Mouse (Mus musculus): ENCODE measurements around the gene Cdk6. TPM values are rescaled to one million over a fixed set of nuclear protein-coding genes. Genes with fewer than 3 reads are reported as not detected.

The Cdk6 gene
- polyA plus RNA-seq, 1 experiment from 2014 or later: 6.3 TPM

GRCm38 (mm10) chr5:3502610-3503350 lies 161.5 kb downstream of the Cdk6 start:
- WGBS: 78% methylated on average over 11 of the region's 11 CpGs
- ATAC-seq: no peak
- Histone ChIP-seq H3K9ac (ENCODE audit: low read depth, low read length) (no peak overlapping the region), H3K36me3 (ENCODE audit: control insufficient read depth, insufficient read depth, low read length) (no peaks in the 10 kb centered on the region), H3K4me3 (ENCODE audit: low read depth, low read length) (no peak overlapping the region), H3K4me1 (ENCODE audit: control insufficient read depth, insufficient read depth, low read length) (no peaks in the 10 kb centered on the region), H3K9me3 (replicated peaks; ENCODE audit: control insufficient read depth, low read length, poor library complexity, severe bottlenecking) (no peaks in the 10 kb centered on the region), H3K27me3 (ENCODE audit: control insufficient read depth, insufficient read depth, low read depth, low read length) (no peaks in the 10 kb centered on the region), H3K27ac (ENCODE audit: low read length) (no peak overlapping the region), H3K4me2 (ENCODE audit: low read length) (no peak overlapping the region)

- Histone ChIP-seq H3K27me3 (ENCODE audit: control insufficient read depth, insufficient read depth, low read depth, low read length) (no peaks in the 10 kb centered on the region), H3K27ac (ENCODE audit: low read length) (no peak overlapping the region), H3K4me3 (ENCODE audit: low read depth, low read length) (no peak overlapping the region), H3K4me2 (ENCODE audit: low read length) (no peak overlapping the region), H3K4me1 (ENCODE audit: control insufficient read depth, insufficient read depth, low read length) (no peaks in the 10 kb centered on the region), H3K9ac (ENCODE audit: low read depth, low read length) (no peak overlapping the region), H3K9me3 (replicated peaks; ENCODE audit: control insufficient read depth, low read length, poor library complexity, severe bottlenecking) (no peaks in the 10 kb centered on the region), H3K36me3 (ENCODE audit: control insufficient read depth, insufficient read depth, low read length) (no peaks in the 10 kb centered on the region)
- WGBS: 82% methylated on average over 4 of the region's 4 CpGs
- no peak for ATAC-seq
These were observed 162.1 kb downstream of the Cdk6 start for GRCm38 (mm10) chr5:3503373-3503772.

GRCm38 (mm10) chr5:3503836-3504323 lies 162.6 kb downstream of the Cdk6 start:
- ATAC-seq: no peak
- H3K36me3 ChIP-seq (ENCODE audit: control insufficient read depth, insufficient read depth, low read length): no peaks in the 10 kb centered on the region
- 93% methylated on average over 9 of the region's 9 CpGs for WGBS

GRCm38 (mm10) chr5:3504453-3504852 lies 163.2 kb downstream of the Cdk6 start:
- Histone ChIP-seq H3K9me3 (replicated peaks; ENCODE audit: control insufficient read depth, low read length, poor library complexity, severe bottlenecking) (no peaks in the 10 kb centered on the region), H3K27me3 (ENCODE audit: control insufficient read depth, insufficient read depth, low read depth, low read length) (no peaks in the 10 kb centered on the region), H3K9ac (ENCODE audit: low read depth, low read length) (no peak overlapping the region), H3K4me2 (ENCODE audit: low read length) (no peak overlapping the region), H3K27ac (ENCODE audit: low read length) (no peak overlapping the region), H3K36me3 (ENCODE audit: control insufficient read depth, insufficient read depth, low read length) (no peaks in the 10 kb centered on the region), H3K4me3 (ENCODE audit: low read depth, low read length) (no peak overlapping the region), H3K4me1 (ENCODE audit: control insufficient read depth, insufficient read depth, low read length) (no peaks in the 10 kb centered on the region)
- WGBS: 68% methylated on average over 4 of the region's 4 CpGs
- no peak for ATAC-seq

More at GRCm38 (mm10) chr5:3503836-3504323, 162.6 kb downstream of the Cdk6 start:
- Histone ChIP-seq H3K27me3 (ENCODE audit: control insufficient read depth, insufficient read depth, low read depth, low read length) (no peaks in the 10 kb centered on the region), H3K4me1 (ENCODE audit: control insufficient read depth, insufficient read depth, low read length) (no peaks in the 10 kb centered on the region), H3K4me2 (ENCODE audit: low read length) (no peak overlapping the region), H3K9ac (ENCODE audit: low read depth, low read length) (no peak overlapping the region), H3K4me3 (ENCODE audit: low read depth, low read length) (no peak overlapping the region), H3K27ac (ENCODE audit: low read length) (no peak overlapping the region), H3K9me3 (replicated peaks; ENCODE audit: control insufficient read depth, low read length, poor library complexity, severe bottlenecking) (no peaks in the 10 kb centered on the region)

- ATAC-seq: no peak
- 73% methylated on average over 2 of the region's 2 CpGs for WGBS
- Histone ChIP-seq H3K4me3 (ENCODE audit: low read depth, low read length) (no peak overlapping the region), H3K27me3 (ENCODE audit: control insufficient read depth, insufficient read depth, low read depth, low read length) (no peaks in the 10 kb centered on the region), H3K27ac (ENCODE audit: low read length) (no peak overlapping the region), H3K4me1 (ENCODE audit: control insufficient read depth, insufficient read depth, low read length) (no peaks in the 10 kb centered on the region), H3K36me3 (ENCODE audit: control insufficient read depth, insufficient read depth, low read length) (no peaks in the 10 kb centered on the region), H3K4me2 (ENCODE audit: low read length) (no peak overlapping the region), H3K9ac (ENCODE audit: low read depth, low read length) (no peak overlapping the region), H3K9me3 (replicated peaks; ENCODE audit: control insufficient read depth, low read length, poor library complexity, severe bottlenecking) (no peaks in the 10 kb centered on the region)
These were observed 164.3 kb downstream of the Cdk6 start for GRCm38 (mm10) chr5:3505553-3505952.

GRCm38 (mm10) chr5:3508480-3509381 lies 167.4 kb downstream of the Cdk6 start:
- Histone ChIP-seq H3K36me3 (ENCODE audit: control insufficient read depth, insufficient read depth, low read length) (no peaks in the 10 kb centered on the region), H3K4me3 (ENCODE audit: low read depth, low read length) (no peak overlapping the region), H3K4me1 (ENCODE audit: control insufficient read depth, insufficient read depth, low read length) (no peaks in the 10 kb centered on the region), H3K9me3 (replicated peaks; ENCODE audit: control insufficient read depth, low read length, poor library complexity, severe bottlenecking) (no peaks in the 10 kb centered on the region), H3K27me3 (ENCODE audit: control insufficient read depth, insufficient read depth, low read depth, low read length) (no peaks in the 10 kb centered on the region), H3K27ac (ENCODE audit: low read length) (no peak overlapping the region), H3K9ac (ENCODE audit: low read depth, low read length) (no peak overlapping the region), H3K4me2 (ENCODE audit: low read length) (no peak overlapping the region)
- ATAC-seq: no peak
- 87% methylated on average over 7 of the region's 7 CpGs for WGBS

GRCm38 (mm10) chr5:3509503-3509902 lies 168.2 kb downstream of the Cdk6 start:
- Histone ChIP-seq H3K9ac (ENCODE audit: low read depth, low read length) (no peak overlapping the region), H3K4me1 (ENCODE audit: control insufficient read depth, insufficient read depth, low read length) (no peaks in the 10 kb centered on the region), H3K27me3 (ENCODE audit: control insufficient read depth, insufficient read depth, low read depth, low read length) (no peaks in the 10 kb centered on the region), H3K4me3 (ENCODE audit: low read depth, low read length) (no peak overlapping the region), H3K27ac (ENCODE audit: low read length) (no peak overlapping the region), H3K4me2 (ENCODE audit: low read length) (no peak overlapping the region), H3K36me3 (ENCODE audit: control insufficient read depth, insufficient read depth, low read length) (no peaks in the 10 kb centered on the region), H3K9me3 (replicated peaks; ENCODE audit: control insufficient read depth, low read length, poor library complexity, severe bottlenecking) (no peaks in the 10 kb centered on the region)
- ATAC-seq: no peak
- WGBS: 91% methylated on average over 3 of the region's 3 CpGs

GRCm38 (mm10) chr5:3511097-3511795 lies 170.0 kb downstream of the Cdk6 start:
- Histone ChIP-seq H3K9ac (ENCODE audit: low read depth, low read length) (no peak overlapping the region), H3K27me3 (ENCODE audit: control insufficient read depth, insufficient read depth, low read depth, low read length) (no peaks in the 10 kb centered on the region), H3K36me3 (ENCODE audit: control insufficient read depth, insufficient read depth, low read length) (no peaks in the 10 kb centered on the region), H3K9me3 (replicated peaks; ENCODE audit: control insufficient read depth, low read length, poor library complexity, severe bottlenecking) (no peaks in the 10 kb centered on the region), H3K4me2 (ENCODE audit: low read length) (no peak overlapping the region), H3K4me1 (ENCODE audit: control insufficient read depth, insufficient read depth, low read length) (no peaks in the 10 kb centered on the region), H3K27ac (ENCODE audit: low read length) (no peak overlapping the region), H3K4me3 (ENCODE audit: low read depth, low read length) (no peak overlapping the region)
- WGBS: 79% methylated on average over 10 of the region's 10 CpGs
- ATAC-seq: no peak
